Mouse (Mus musculus): ENCODE measurements around the gene Mcrip2. TPM values are rescaled to one million over a fixed set of nuclear protein-coding genes. Genes with fewer than 3 reads are reported as not detected.

Gene Mcrip2
- total and polyA plus RNA-seq, 3 experiments: 1.4 to 16.1 (median 1.7) TPM

GRCm38 (mm10) chr17:25913877-25914275 is 45.3 kb upstream of the Mcrip2 start:
- H3K9ac ChIP-seq (ENCODE audit: insufficient read depth, low read depth): no peak overlapping the region
- dilution Hi-C loops (cut with MboI; ENCODE audit: extremely low pct_ligation_motif_present, extremely low pct_unique_long_range_greater_than_20kb, low sequenced_read_pairs): no loop called here
- no peaks in the 10 kb centered on the region for H3K9me3 ChIP-seq (replicated peaks; ENCODE audit: low read length)
- peaks cover 16 to 53% of the 10 kb centered on the region in 2 experiments for H3K4me1 ChIP-seq (ENCODE audit: control insufficient read depth in 1 of 2, insufficient read depth in 2 of 2)
- no peaks in the 10 kb centered on the region for H3K27me3 ChIP-seq (replicated peaks)
- in situ Hi-C loops (cut with MboI; ENCODE audit: low pct_ligation_motif_present, low pct_unique_long_range_greater_than_20kb, low sequenced_read_pairs): no loop called here
- H3K4me3 ChIP-seq (replicated peaks in 1 of 3; ENCODE audit: low read depth in 2 of 3, low read length in 2 of 3, poor library complexity in 1 of 3): no peak overlapping the region
- H3K4me2 ChIP-seq (ENCODE audit: insufficient read depth, low read depth, poor library complexity, severe bottlenecking): no peak overlapping the region
- TF ChIP-seq BHLHE40 (IDR thresholded peaks at IDR 0.05; ENCODE audit: low read depth, low read length): peak; percentile 24; the same call in 1 of the 2 replicates
- 0 out of 2 replicates have a peak, but pooled peaks have one; percentile 37 for TF ChIP-seq EP300 (IDR thresholded peaks at IDR 0.05; ENCODE audit: low read length)
- 0 out of 2 replicates have a peak, but pooled peaks have one; percentile 14 for TF ChIP-seq MAFK (IDR thresholded peaks at IDR 0.05; ENCODE audit: insufficient replicate concordance, low read length)
- 0 out of 2 replicates have a peak, but pooled peaks have one; percentile 26 for TF ChIP-seq SIN3A (IDR thresholded peaks at IDR 0.05; ENCODE audit: low read length)
- peak; percentile 70; the same call in 1 of the 2 replicates for TF ChIP-seq MEF2A (IDR thresholded peaks at IDR 0.05; ENCODE audit: borderline replicate concordance, low read depth, low read length)
- peak; percentile 49; the same call in 1 of the 2 replicates for TF ChIP-seq JUN (IDR thresholded peaks at IDR 0.05; ENCODE audit: insufficient read depth, low read depth, low read length)
- no peak for TF ChIP-seq SMC3 (IDR thresholded peaks at IDR 0.05; ENCODE audit: low read depth, low read length)
- no peak; the same call in 1 of the 2 replicates for TF ChIP-seq JUND (conservative IDR thresholded peaks at IDR 0.05; ENCODE audit: low read depth, low read length)
- TF ChIP-seq ETS1 (conservative IDR thresholded peaks at IDR 0.05; ENCODE audit: low read depth, low read length): peak; percentile 57
- TF ChIP-seq RCOR1 (conservative IDR thresholded peaks at IDR 0.05; ENCODE audit: low read depth, low read length): no peak
- TF ChIP-seq PAX5 (IDR thresholded peaks at IDR 0.05; ENCODE audit: low read length): no peak
- DNase-seq (ENCODE audit: extremely low read depth): no peak
- no peak overlapping the region for H3K27ac ChIP-seq (ENCODE audit: insufficient read depth, low read depth)
- peaks cover 30% of the 10 kb centered on the region for H3K79me2 ChIP-seq (replicated peaks; ENCODE audit: control insufficient read depth, extremely low read depth, insufficient read depth, poor library complexity, severe bottlenecking)
- H3K36me3 ChIP-seq (replicated peaks in 1 of 2; ENCODE audit: control insufficient read depth in 1 of 2, insufficient read depth in 1 of 2, low read length in 1 of 2): peaks cover 13 to 64% of the 10 kb centered on the region in 2 experiments

DNA sequence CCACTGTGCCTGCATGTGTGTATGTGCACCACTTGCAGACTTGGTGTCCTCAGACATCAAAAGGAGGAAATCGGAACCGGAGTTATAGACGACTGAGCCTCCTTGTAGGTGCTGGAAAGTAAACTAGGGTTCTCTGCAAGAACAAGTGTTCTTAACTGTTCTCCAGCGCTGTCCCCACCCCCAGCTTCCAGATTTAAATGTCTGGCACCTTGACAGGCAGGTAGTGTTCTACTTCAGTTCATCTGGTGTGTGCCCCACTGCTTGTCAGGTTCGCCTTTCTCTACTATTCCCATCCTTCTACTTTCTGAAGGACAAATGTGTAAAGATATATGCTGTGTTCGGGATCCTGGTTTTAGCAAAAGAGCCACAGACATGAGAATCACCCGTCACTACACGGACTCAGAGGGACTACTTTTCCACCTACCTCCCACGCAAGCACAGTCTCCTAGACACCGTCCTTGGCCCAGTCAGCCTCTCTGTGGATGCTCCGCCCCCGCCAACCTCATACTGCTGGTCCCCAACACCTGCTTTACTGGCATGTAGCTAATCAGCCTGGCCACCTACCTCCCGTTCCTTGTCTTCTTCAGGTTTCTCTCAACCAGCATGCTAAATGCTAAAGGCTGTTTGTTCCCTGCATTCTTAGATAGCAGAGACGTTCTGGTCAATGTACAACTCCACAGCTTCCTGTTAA is 44.8 kb upstream of the Mcrip2 start:
- H3K4me3 ChIP-seq (replicated peaks in 1 of 3; ENCODE audit: low read depth in 2 of 3, low read length in 2 of 3, poor library complexity in 1 of 3): no peak overlapping the region
- H3K9ac ChIP-seq (ENCODE audit: insufficient read depth, low read depth): no peak overlapping the region
- no peak overlapping the region for H3K4me2 ChIP-seq (ENCODE audit: insufficient read depth, low read depth, poor library complexity, severe bottlenecking)
- H3K27me3 ChIP-seq (replicated peaks): no peaks in the 10 kb centered on the region
- H3K36me3 ChIP-seq (replicated peaks in 1 of 2; ENCODE audit: control insufficient read depth in 1 of 2, insufficient read depth in 1 of 2, low read length in 1 of 2): peaks cover 13 to 64% of the 10 kb centered on the region in 2 experiments
- TF ChIP-seq SIN3A (IDR thresholded peaks at IDR 0.05; ENCODE audit: low read length): peak; percentile 32; the same call in 1 of the 2 replicates
- no peak for TF ChIP-seq CTCF (conservative IDR thresholded peaks at IDR 0.05 in 1 of 2, IDR thresholded peaks at IDR 0.05 in 1 of 2; ENCODE audit: low read depth in 2 of 2, low read length in 2 of 2)
- H3K27ac ChIP-seq (ENCODE audit: insufficient read depth, low read depth): no peak overlapping the region
- H3K9me3 ChIP-seq (replicated peaks; ENCODE audit: low read length): no peaks in the 10 kb centered on the region
- peaks cover 14 to 50% of the 10 kb centered on the region in 2 experiments for H3K4me1 ChIP-seq (ENCODE audit: control insufficient read depth in 1 of 2, insufficient read depth in 2 of 2)
- in situ Hi-C loops (cut with MboI; ENCODE audit: low pct_ligation_motif_present, low pct_unique_long_range_greater_than_20kb, low sequenced_read_pairs): no loop called here
- H3K79me2 ChIP-seq (replicated peaks; ENCODE audit: control insufficient read depth, extremely low read depth, insufficient read depth, poor library complexity, severe bottlenecking): peaks cover 24% of the 10 kb centered on the region
- DNase-seq (ENCODE audit: extremely low read depth): no peak
- dilution Hi-C loops (cut with MboI; ENCODE audit: extremely low pct_ligation_motif_present, extremely low pct_unique_long_range_greater_than_20kb, low sequenced_read_pairs): no loop called here
